Comparison of ENCODE assay signal across 9 mouse cellular contexts in genomic region chr3:121201012-121201747, GRCm38 (mm10). TPM values are rescaled to one million over a fixed set of nuclear protein-coding genes. Genes with fewer than 3 reads are reported as not detected.
DNase-seq lines count a peak whose midpoint lies in the region; ATAC-seq and TF ChIP-seq lines count a peak whose summit lies in the region.
"Had no signal": no experiment of that assay in that cellular context is flagged by ENCODE, and none has a peak within 500 bp of the region (broad histone marks: within the 10 kb centered on the region; RNA-seq: fewer than 3 reads in every experiment).

No protein-coding gene starts in this region.

- H3K36me3 ChIP-seq in kidney, embryonic 16.5 days (ENCODE audit: insufficient read depth, low read length): no peaks in the 10 kb centered on the region

- DNase-seq in kidney, postnatal 36 days: no peak
- DNase-seq in R1 (ENCODE audit: low read depth, low spot score) (peak; percentile 13), MN1 (ENCODE audit: low spot score) (no peak)
- no peak for DNase-seq in gastrocnemius, adult 2 months
- no peak for DNase-seq in gastrocnemius, postnatal 25 days

- H3K9me3 ChIP-seq in kidney, embryonic 16.5 days (ENCODE audit: low read length): no peaks in the 10 kb centered on the region

- no peak overlapping the region for H3K9ac ChIP-seq in kidney, embryonic 16.5 days (replicated peaks; ENCODE audit: low read length)

- H3K4me1 ChIP-seq in kidney, embryonic 16.5 days (ENCODE audit: insufficient read depth, low read length): no peaks in the 10 kb centered on the region

- no peaks in the 10 kb centered on the region for H3K27me3 ChIP-seq in kidney, embryonic 16.5 days (ENCODE audit: insufficient read depth, low read length)

- H3K4me2 ChIP-seq in kidney, embryonic 16.5 days (replicated peaks; ENCODE audit: low read depth, low read length): no peak overlapping the region

- H3K27ac ChIP-seq in kidney, embryonic 16.5 days (ENCODE audit: low read length): no peak overlapping the region
- no peak overlapping the region for H3K27ac ChIP-seq in gastrocnemius, adult 2 months

- H3K4me3 ChIP-seq in kidney, embryonic 16.5 days (ENCODE audit: low read length): no peak overlapping the region
- no peak overlapping the region for H3K4me3 ChIP-seq in gastrocnemius, adult 2 months

- TF ChIP-seq CTCF in gastrocnemius, adult 2 months (IDR thresholded peaks at IDR 0.05): no peak

- ATAC-seq in kidney, embryonic 16.5 days (ENCODE audit: low FRiP score, low TSS enrichment): peak; percentile 57; the same call in 1 of the 2 replicates
- peak; percentile 59 for ATAC-seq in granulocyte monocyte progenitor cell, adult 5-6 weeks (replicated peaks; ENCODE audit: poor library complexity, severe bottlenecking)
- peak; percentile 99 for ATAC-seq in megakaryocyte-erythroid progenitor cell, adult 5-6 weeks (replicated peaks; ENCODE audit: low FRiP score, low TSS enrichment, poor library complexity, severe bottlenecking)
- ATAC-seq: Patski had no signal

- 57% methylated on average over 11 of the region's 11 CpGs for WGBS in kidney, embryonic 16.5 days

- intact Hi-C loops in gastrocnemius, adult 2 months (cut with DNase I): no loop called here

RNA-seq across cellular contexts. Expression of gene Rwdd3, which starts 29.7 kb away (rescaled TPM):
- polyA plus RNA-seq in kidney, embryonic 16.5 days (2015; fragmentation: Nextera tagmentation; extraction: Ambion mirVana): 5.3 and 5.4 TPM in 2 replicates
- total RNA-seq in granulocyte monocyte progenitor cell, adult 5-6 weeks (2014; fragmentation: Nextera tagmentation): 3.7 and 7.4 TPM in 2 replicates
- total RNA-seq in granulocyte monocyte progenitor cell, adult 5-6 weeks (2017): 6.6 and 7.8 TPM in 2 replicates
- total RNA-seq in megakaryocyte-erythroid progenitor cell, adult 5-6 weeks (2014; fragmentation: Nextera tagmentation): 4.4 and 9.6 TPM in 2 replicates
- total RNA-seq in megakaryocyte-erythroid progenitor cell, adult 5-6 weeks (2017): 11.5 and 26.4 TPM in 2 replicates
- total RNA-seq in gastrocnemius, adult 2 months (2021): 1 to 10 TPM; 2.0 to 2.5 TPM
- total RNA-seq in gastrocnemius, postnatal 25 days (2021): 1 to 10 TPM; 2.0 to 2.8 TPM
